Mouse (Mus musculus): ENCODE data around the gene Dclre1b. TPM values are rescaled to one million over a fixed set of nuclear protein-coding genes. Genes with fewer than 3 reads are reported as not detected.

The Dclre1b gene
- total RNA-seq, 1 experiment from 2014 or later: 17.4 TPM

Other genes with a start within 250 kb of the Dclre1b start
- 0.69 TPM in 1 of 2 replicates, not detected in the other for gene Syt6, start 234.2 kb downstream of the Dclre1b start, total RNA-seq (2017)
- 0.60 and 0.94 TPM in 2 replicates for gene Atg4a-ps, start 163.4 kb downstream of the Dclre1b start, total RNA-seq (2017)
- 0.88 and 3.1 TPM in 2 replicates for gene Olfml3, start 71.4 kb downstream of the Dclre1b start, total RNA-seq (2017)
- gene Gm10964, start 70.1 kb downstream of the Dclre1b start, total RNA-seq (2017): not detected in 2 replicates
- gene Hipk1, start 17.9 kb downstream of the Dclre1b start, total RNA-seq (2017): 105 and 128 TPM in 2 replicates
- gene Ap4b1, start 76 bp upstream of the Dclre1b start, total RNA-seq (2017): 21.6 and 28.6 TPM in 2 replicates
- gene Gm43064, start 129 bp upstream of the Dclre1b start, total RNA-seq (2017): 0.94 TPM in 1 of 2 replicates, not detected in the other
- gene Bcl2l15, start 23.2 kb upstream of the Dclre1b start, total RNA-seq (2017): 0.50 TPM in 1 of 2 replicates, not detected in the other
- 57.9 and 65.8 TPM in 2 replicates for gene Ptpn22, start 50.4 kb upstream of the Dclre1b start, total RNA-seq (2017)
- 47.0 and 48.7 TPM in 2 replicates for gene Rsbn1, start 104.7 kb upstream of the Dclre1b start, total RNA-seq (2017)
- gene Phtf1, start 158.7 kb upstream of the Dclre1b start, total RNA-seq (2017): 39.2 and 42.7 TPM in 2 replicates

Data from hematopoietic stem cell, adult 5-6 weeks (primary cell).